Mouse (Mus musculus) 3T3-L1 (cell line): ENCODE measurements around the gene Sh3pxd2a.
A peak's percentile ranks its signal among the peaks of the same experiment; 100 is the strongest.
"Not testable (repeated sequence)": the region's sequence is repeated elsewhere in the genome, so short reads cannot be mapped to it uniquely, and the experiment has no call there.

Source experiments
- DNase-seq: peaks from one replicate; pipeline ENCODE4 v3.0.0-alpha.2; 2015; ENCODE audit warnings: low read depth, low spot score

Gene Sh3pxd2a

DNA sequence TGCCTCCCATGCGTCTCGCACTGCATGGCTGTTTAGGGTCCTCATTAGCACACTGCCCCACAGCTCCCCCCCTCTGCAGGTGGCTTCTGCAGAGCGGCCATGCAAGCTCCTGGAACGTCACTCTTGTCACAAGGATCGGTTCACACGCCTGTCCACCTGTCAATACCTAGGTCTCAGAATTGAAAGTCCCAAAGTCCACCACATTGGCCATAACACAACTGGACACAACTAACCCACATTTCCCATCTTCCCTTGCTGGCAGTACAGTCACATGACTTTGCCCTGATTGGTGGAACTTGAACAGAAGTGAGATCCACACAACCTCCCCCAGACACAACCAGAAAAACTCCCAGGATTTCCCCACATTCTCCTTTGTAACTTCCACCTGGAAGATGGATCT lies 53.9 kb downstream of the Sh3pxd2a start:
- no peak for DNase-seq

- DNase-seq = no peak
Measured at GRCm38 (mm10) chr19:47409142-47409541, 55.1 kb downstream of the Sh3pxd2a start.

GRCm38 (mm10) chr19:47408656-47409055 lies 55.5 kb downstream of the Sh3pxd2a start:
- DNase-seq = no peak

- DNase-seq = no peak
Measured at GRCm38 (mm10) chr19:47407332-47407731, 56.9 kb downstream of the Sh3pxd2a start.

DNA sequence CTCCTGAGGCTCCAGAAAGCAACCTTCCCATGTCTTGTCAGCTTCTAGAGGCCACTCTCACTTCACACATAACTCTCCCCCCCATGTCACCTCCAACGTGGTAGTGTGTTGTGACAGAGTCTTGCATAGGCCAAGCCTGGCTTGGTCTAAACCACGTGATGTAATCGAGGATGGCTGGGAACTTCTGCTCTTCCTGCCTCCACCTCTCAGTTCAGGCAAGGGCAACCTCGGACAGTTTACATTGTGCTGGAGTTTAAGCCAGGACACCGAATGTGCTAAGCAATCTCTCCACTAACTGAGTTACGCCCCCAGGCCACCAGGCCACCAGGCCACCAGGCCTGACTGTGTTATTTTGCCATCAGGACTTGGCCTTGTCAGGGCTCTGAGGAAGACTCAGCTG lies 57.7 kb downstream of the Sh3pxd2a start:
- no peak for DNase-seq

GRCm38 (mm10) chr19:47405548-47405947 lies 58.7 kb downstream of the Sh3pxd2a start:
- DNase-seq = no peak

GRCm38 (mm10) chr19:47403391-47404379 lies 60.5 kb downstream of the Sh3pxd2a start:
- no peak for DNase-seq

DNA sequence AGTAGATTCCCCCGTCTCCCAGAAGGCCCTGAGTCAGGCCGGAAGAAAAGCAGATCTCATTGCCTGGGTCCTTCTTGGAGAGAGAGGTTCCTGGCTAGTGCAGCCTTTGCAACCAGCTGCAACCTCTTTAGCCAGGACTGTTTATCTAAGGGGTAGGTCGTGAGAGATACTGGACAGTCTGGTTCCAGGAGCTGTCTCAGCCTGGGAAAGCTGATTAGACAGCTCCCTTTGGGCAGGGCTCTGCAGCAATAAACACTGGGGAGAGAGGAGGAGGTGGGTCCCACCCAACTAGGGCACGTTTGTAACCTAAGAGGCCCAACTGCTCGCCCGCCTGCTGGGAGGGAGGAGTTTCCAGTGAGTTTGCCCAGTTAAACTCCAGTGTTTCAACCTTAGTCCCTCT lies 61.2 kb downstream of the Sh3pxd2a start:
- DNase-seq = peak; percentile 16

- no peak for DNase-seq
Measured at GRCm38 (mm10) chr19:47402544-47402943, 61.7 kb downstream of the Sh3pxd2a start.

DNA sequence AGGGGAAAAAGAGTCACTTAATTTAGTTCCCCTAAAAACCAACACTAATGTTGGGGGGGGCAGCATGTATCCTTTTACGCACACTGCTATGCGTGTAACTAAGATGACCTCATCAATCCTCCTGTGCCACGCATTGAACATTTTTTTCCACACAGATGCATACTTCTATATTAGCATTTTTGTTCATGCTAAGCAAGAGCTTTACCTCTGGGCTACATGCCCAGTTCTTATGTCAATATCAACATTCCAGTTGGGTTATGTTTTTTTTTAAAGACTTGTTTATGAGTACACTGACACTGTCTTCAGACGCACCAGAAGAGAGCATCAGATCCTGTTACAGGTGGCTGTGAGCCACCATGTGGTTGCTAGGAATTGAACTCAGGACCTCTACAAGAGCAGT lies 64.5 kb downstream of the Sh3pxd2a start:
- DNase-seq = peak; percentile 71

- DNase-seq = no peak
Measured at GRCm38 (mm10) chr19:47399029-47399428, 65.2 kb downstream of the Sh3pxd2a start.

DNA sequence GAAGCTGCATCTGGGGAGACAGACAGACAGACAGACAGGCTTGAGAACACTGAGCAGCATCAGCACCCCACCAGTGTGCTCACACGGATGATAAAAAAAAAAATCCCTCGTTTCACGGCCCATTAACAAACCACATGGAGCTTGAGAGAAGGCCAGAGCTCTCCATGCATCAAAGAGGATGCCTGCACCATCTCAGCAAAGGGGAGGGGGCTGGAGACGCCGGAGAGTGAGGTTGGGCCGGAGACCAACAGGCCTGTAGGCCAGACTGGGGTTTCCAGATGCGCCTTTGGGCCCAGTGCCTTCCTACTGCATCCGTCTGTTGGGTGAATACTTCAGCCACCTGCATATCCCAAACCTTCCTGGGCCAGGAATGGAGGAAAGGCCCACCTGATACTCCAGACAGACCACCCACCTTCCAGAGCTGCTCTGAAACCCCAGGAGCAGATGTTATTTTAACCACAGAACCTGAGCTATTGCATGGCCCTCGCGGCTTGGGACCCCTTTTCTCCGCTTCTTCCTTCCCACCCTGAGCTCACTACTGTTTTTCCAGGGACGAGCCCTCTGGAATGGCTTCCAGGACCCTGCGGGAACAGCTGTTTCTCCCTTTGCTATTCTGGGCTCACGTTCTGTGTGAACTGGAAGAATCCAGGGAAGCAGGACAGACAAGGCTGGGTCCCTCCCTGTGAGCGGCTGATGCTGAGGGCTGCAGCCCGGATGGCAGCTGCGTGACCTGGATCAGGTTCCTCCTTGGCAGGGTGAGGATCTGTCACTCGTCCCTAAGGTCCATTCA lies 66.1 kb downstream of the Sh3pxd2a start:
- DNase-seq = no peak

- no peak for DNase-seq
Measured at GRCm38 (mm10) chr19:47395338-47395737, 68.9 kb downstream of the Sh3pxd2a start.

DNA sequence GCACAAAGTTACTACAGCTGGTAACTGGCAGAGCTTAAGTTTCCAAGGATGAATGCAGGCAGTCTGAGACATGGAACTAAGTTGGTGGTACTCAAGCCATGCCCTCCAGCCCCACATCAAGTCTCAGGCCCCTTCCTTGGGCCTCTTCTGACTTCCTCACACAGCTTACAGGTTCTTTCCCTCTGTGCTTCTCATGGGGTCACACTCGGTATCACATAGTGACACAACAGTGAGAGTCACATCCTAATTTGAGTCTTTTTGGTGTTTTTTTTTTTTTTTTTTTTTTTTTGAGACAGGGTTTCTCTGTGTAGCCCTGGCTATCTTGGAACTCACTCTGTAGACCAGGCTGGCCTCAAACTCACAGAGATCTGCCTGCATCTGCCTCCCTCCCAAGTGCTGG lies 69.4 kb downstream of the Sh3pxd2a start:
- DNase-seq = not testable (repeated sequence)

DNA sequence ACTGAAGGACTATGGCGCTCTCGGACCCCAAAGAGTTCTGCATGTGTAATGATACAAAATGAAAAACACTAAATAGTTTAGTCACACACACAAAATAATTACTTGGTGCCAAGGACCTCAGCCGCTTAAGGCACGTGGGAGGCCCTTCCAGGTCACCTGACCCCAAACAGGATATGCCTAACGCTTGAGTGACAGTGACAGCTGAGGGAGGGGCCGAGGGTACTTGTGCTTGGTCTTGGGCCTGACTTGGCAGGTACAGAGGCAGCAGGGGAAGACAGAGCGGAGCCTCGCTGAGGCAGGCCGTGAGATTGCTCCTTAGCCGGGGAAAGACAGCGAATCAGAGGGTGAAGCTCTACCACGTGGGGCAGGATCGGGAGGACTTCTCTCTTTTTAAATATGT lies 73.3 kb downstream of the Sh3pxd2a start:
- no peak for DNase-seq

- no peak for DNase-seq
Measured at GRCm38 (mm10) chr19:47387887-47388286, 76.3 kb downstream of the Sh3pxd2a start.

DNA sequence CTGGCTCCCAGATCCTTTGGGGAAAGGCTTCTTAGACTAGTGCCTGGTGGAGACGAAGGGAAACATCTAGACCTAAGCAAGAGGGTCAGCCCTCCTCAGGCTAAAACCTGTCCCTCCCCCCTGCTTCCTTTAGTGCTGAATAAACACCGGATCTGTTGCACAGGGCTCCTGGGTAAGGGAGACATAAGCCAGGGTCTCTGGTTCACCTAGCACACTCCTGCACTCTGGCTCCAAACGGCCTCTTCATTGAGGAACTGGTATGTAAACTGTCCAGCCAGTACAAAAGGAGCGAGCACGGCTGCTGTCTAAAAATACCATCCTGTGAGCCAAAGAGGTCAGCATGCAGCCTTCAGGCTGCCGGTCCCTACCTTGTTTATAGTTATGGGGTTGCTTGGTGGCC lies 76.8 kb downstream of the Sh3pxd2a start:
- DNase-seq = no peak

GRCm38 (mm10) chr19:47385971-47386370 lies 78.2 kb downstream of the Sh3pxd2a start:
- no peak for DNase-seq

DNA sequence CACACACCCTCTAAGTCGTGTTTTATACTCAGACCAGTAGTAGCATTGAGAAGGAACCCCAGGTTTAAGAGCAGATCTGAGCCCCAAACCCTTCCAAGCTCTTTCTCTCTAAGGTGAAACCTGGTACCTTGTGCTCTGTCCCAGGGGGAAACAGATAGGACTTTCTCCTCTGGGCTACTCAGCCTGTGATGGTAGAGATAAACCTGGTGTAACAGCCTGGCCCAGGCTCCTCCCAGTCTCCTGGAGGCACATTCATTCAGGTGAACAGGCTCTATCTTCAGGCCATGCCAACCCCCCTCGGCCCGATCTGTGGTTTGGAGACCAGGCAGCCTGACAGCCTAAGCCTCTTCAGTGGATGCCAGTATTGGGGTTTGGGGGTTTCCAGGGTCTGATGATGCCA lies 79.6 kb downstream of the Sh3pxd2a start:
- no peak for DNase-seq

DNA sequence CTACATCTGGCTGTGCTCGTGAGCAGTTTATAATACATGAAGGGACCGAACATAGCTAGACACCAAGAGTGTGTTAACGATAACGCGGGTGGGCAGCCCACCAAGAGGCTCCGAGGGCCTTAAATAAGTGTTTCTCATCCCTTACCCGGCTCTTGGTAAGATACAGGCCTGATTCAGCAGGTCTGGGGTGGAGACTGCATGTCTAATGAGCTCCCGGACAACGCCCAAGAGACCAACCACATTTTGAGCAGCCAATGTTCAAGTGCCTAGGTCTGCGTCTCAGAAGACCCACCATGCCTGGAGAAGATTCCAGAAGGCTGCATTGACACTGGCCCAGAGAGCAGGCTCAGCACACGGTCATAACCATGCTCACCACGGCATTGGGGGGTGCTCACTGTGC lies 80.2 kb downstream of the Sh3pxd2a start:
- no peak for DNase-seq

DNA sequence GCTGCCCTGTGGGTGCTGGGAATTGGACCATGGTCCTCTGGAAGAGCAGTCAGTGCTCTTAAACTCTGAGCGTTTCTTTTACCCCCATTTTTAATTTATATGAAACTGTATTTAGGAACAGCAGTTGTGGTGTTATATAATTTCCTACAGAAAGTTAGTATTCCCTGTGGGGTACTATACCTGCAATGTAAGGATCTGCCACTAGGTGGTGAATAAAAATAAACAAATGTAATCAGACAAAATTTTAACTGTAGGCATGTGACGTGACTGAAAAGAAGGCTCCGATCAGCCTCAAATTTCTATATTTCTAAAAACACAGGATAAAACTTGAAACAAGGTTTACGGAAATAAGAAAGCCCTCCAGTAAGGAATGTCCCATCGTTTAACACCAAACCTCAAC lies 81.9 kb downstream of the Sh3pxd2a start:
- no peak for DNase-seq

DNA sequence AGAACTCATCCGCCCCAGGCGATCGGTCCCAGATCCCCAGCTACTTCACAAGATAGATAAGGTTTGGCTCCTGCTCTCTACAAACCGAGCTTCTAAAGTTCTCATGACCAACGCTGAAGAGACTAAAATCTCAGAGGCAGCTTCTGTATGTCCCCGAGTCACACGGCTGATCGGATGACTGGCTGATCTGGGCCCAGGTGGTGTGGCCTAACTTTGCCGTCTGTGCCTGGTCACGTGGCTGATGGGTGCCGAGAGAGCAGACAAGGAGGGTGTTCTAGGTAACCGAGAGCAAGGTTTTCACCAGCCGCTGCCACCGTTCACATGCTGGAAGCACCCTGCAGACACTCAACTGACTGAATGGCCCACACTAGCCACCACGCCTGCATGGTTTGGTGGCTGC lies 83.2 kb downstream of the Sh3pxd2a start:
- DNase-seq = no peak

GRCm38 (mm10) chr19:47379141-47379540 lies 85.1 kb downstream of the Sh3pxd2a start:
- DNase-seq = no peak
